Mouse (Mus musculus): ENCODE data around the gene Slco2a1. TPM values are rescaled to one million over a fixed set of nuclear protein-coding genes. Genes with fewer than 3 reads are reported as not detected.

The Slco2a1 gene
- polyA plus RNA-seq, 1 experiment from 2014 or later = 10.0 TPM

GRCm38 (mm10) chr9:103117495-103117894, 129.0 kb downstream of the Slco2a1 start:
- no peak for DNase-seq (ENCODE audit: low spot score)

GRCm38 (mm10) chr9:103117951-103118350, 129.4 kb downstream of the Slco2a1 start:
- DNase-seq (ENCODE audit: low spot score) = no peak

GRCm38 (mm10) chr9:103118651-103119275, 130.3 kb downstream of the Slco2a1 start:
- DNase-seq (ENCODE audit: low spot score) = no peak

- no peak for DNase-seq (ENCODE audit: low spot score)
These were observed 131.3 kb downstream of the Slco2a1 start for GRCm38 (mm10) chr9:103119781-103120180.

GRCm38 (mm10) chr9:103120231-103120630, 131.7 kb downstream of the Slco2a1 start:
- DNase-seq (ENCODE audit: low spot score) = no peak

GRCm38 (mm10) chr9:103121546-103121945, 133.0 kb downstream of the Slco2a1 start:
- no peak for DNase-seq (ENCODE audit: low spot score)

- DNase-seq (ENCODE audit: low spot score) = no peak
These were observed 136.2 kb downstream of the Slco2a1 start for GRCm38 (mm10) chr9:103124746-103125145.

- DNase-seq (ENCODE audit: low spot score) = no peak
These were observed 145.1 kb downstream of the Slco2a1 start for GRCm38 (mm10) chr9:103133493-103134124.

GRCm38 (mm10) chr9:103134450-103135030, 146.0 kb downstream of the Slco2a1 start:
- no peak for DNase-seq (ENCODE audit: low spot score)

GRCm38 (mm10) chr9:103139481-103139880, 151.0 kb downstream of the Slco2a1 start:
- no peak for DNase-seq (ENCODE audit: low spot score)

GRCm38 (mm10) chr9:103140384-103140783, 151.9 kb downstream of the Slco2a1 start:
- no peak for DNase-seq (ENCODE audit: low spot score)

GRCm38 (mm10) chr9:103141266-103141665, 152.8 kb downstream of the Slco2a1 start:
- DNase-seq (ENCODE audit: low spot score) = no peak

- no peak for DNase-seq (ENCODE audit: low spot score)
These were observed 155.4 kb downstream of the Slco2a1 start for GRCm38 (mm10) chr9:103143881-103144280.

GRCm38 (mm10) chr9:103145351-103145750, 156.8 kb downstream of the Slco2a1 start:
- DNase-seq (ENCODE audit: low spot score) = no peak

Other genes with a start within 250 kb of the Slco2a1 start
- 4.6 and 7.1 TPM in 2 replicates for gene Ryk, start 153.8 kb upstream of the Slco2a1 start, polyA plus RNA-seq (2015; fragmentation: Nextera tagmentation; extraction: Ambion mirVana)
- gene Rab6b, start 123.1 kb downstream of the Slco2a1 start, polyA plus RNA-seq (2015; fragmentation: Nextera tagmentation; extraction: Ambion mirVana) = 4.3 and 5.3 TPM in 2 replicates
- 26.9 and 27.0 TPM in 2 replicates for gene Srprb, start 213.4 kb downstream of the Slco2a1 start, polyA plus RNA-seq (2015; fragmentation: Nextera tagmentation; extraction: Ambion mirVana)
- 3.7 and 4.1 TPM in 2 replicates for gene Gm20425, start 241.6 kb downstream of the Slco2a1 start, polyA plus RNA-seq (2015; fragmentation: Nextera tagmentation; extraction: Ambion mirVana)
- gene Trf, start 241.7 kb downstream of the Slco2a1 start, polyA plus RNA-seq (2015; fragmentation: Nextera tagmentation; extraction: Ambion mirVana) = 42.7 and 46.7 TPM in 2 replicates

Data from thymus, postnatal 0 days (tissue).